Mouse (Mus musculus): ENCODE data around the gene Cfap74.

DNA sequence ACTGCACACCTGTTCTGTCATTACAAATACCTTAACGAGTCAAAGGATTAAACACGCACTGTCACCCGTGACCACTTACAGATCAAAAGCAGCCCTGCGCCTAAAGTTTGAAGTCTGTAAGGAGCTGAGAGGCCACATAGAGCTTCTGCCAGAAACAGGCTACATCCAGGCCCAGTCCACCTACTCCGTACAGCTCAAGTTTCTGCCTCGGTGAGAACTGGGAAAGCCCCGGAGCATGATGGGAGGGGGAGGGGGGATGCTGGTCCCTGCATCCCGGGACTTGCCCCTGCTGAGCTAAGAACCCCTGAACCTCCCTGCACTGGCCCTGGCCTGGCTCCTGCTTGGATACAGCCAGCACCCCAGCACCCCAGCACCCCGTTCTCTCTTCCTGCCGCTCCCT lies 42.6 kb downstream of the Cfap74 start:
- no peak for TF ChIP-seq CTCF (IDR thresholded peaks at IDR 0.05; ENCODE audit: borderline replicate concordance, insufficient read depth, low read length)
- TF ChIP-seq POLR2A (IDR thresholded peaks at IDR 0.05; ENCODE audit: low read depth, low read length): no peak
